Mouse (Mus musculus) limb, embryonic 13.5 days (tissue): ENCODE measurements around the gene Tec. TPM values are rescaled to one million over a fixed set of nuclear protein-coding genes. Genes with fewer than 3 reads are reported as not detected.

Source experiments
- polyA plus RNA-seq: library from polyadenylated mRNA; unstranded; fragments of >200 nt; fragmentation: Nextera tagmentation; extraction: Ambion mirVana; gene quantifications from 2 replicates; pipeline ENCODE4 v1.2.1, GENCODE M21; 2015

The Tec gene
- polyA plus RNA-seq, 1 experiment from 2014 or later = 5.5 TPM

Other genes with a start within 250 kb of the Tec start
- not detected in 2 replicates for gene Cnga1, start 224.2 kb downstream of the Tec start, polyA plus RNA-seq
- gene Nipal1, start 220.7 kb downstream of the Tec start, polyA plus RNA-seq = 3.7 and 4.0 TPM in 2 replicates
- 0.11 and 0.18 TPM in 2 replicates for gene Txk, start 115.7 kb downstream of the Tec start, polyA plus RNA-seq
- 14.7 and 16.0 TPM in 2 replicates for gene Slain2, start 45.8 kb upstream of the Tec start, polyA plus RNA-seq
- not detected in 2 replicates for gene Gm10135, start 106.2 kb upstream of the Tec start, polyA plus RNA-seq
- gene Slc10a4, start 138.4 kb upstream of the Tec start, polyA plus RNA-seq = 0.28 and 0.66 TPM in 2 replicates